Mouse (Mus musculus): ENCODE measurements around the gene Gm3558.
"Not testable (repeated sequence)": the region's sequence is repeated elsewhere in the genome, so short reads cannot be mapped to it uniquely, and the experiment has no call there.

Gm3558 gene

DNA sequence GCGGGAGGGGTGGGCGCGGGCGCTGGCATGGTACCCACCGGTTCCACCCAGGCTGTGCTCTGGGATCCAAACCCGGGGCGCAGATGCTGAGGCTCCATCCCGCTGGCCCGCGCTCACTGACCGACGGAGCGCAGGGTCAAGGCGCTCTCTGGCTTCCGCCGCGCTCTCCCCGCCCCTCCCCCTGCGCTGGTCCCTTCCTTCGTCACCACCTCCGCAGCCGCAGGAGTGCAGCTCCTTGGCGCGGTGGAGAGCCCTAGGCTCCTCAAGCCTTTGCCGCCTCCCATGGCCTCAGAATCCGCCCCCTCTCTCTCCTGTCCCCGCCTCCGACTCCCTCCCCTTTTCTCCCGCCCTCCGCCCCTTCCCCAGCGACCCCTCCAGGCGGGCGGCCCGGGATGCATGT is at the start of gene Gm3558:
Gm3558 (minus strand) TSS at position 185 of the 400 bp plus-strand sequence.
- not testable (repeated sequence) for DNase-seq (ENCODE audit: extremely low read depth, low read depth, low spot score)

DNA sequence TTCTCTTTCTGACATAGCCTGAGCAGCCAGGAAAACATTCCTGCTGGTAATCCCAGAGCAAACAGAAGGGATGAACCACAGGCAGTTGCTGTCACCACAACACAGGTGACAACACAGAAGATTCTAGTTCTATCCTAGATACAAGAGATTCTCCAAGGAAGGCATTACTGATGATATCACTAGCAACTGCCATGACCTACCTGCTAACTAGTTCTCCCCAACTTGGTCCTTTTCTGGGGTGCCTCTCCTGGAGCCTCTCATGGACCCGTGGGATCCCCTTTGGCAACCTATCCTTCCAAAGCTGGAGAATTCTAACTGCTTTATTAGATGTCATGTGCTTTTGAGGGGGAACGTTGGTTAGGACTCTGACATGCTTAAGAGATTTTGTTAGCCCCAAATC is 27.1 kb upstream of the Gm3558 start, which contains the start of gene Gm10338:
Gm10338 (minus strand) TSS at position 101 of the 400 bp plus-strand sequence.
- not testable (repeated sequence) for DNase-seq (ENCODE audit: extremely low read depth, low read depth, low spot score)

DNA sequence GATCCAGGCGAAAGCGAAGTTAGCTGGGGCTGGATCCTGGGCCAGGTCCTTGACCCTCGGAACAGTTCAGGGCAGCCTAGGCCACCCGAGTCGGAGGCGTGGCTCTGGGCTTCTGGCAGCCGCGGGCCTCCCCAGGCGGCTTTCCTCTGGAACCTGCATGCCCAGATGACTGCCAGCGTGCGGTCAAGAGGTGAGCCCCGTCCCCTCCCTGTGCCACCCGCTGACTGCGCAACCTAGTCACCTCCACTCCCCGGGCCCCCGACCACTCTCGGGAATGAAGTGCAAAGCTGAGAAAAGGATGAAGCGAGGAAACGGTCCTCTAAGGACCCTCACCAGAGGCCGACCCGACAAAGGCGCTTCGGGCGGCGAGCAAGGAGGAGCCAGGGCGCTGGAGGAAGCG is 476 bp downstream of the Gm3558 start:
- not testable (repeated sequence) for DNase-seq (ENCODE audit: extremely low read depth, low read depth, low spot score)

DNA sequence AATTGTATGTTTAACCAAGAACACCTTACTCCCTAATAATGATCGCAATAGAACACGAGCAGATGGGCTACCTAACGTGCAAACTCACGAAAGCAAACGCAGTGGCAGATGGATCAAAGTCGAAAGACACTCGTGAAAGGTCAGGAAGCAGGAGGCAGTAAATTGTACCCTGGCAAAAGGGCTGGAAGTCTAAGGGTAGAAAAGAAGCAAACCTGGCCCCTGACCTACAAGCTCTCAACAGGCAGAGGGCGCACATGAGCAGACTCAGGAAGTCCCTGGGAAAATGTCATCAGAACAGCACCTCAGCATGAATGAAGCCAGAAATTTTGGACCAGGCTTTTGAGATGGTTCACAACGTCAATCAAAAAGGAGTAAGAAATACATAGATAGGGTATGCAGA is 1.1 kb downstream of the Gm3558 start:
- DNase-seq (ENCODE audit: extremely low read depth, low read depth, low spot score), result not testable (repeated sequence)

Measured in fat pad, adult 2 months (tissue).